Mouse (Mus musculus) neural tube, embryonic 15.5 days (tissue): ENCODE measurements around the gene Rxrg. TPM values are rescaled to one million over a fixed set of nuclear protein-coding genes. Genes with fewer than 3 reads are reported as not detected.

Source experiments
- ATAC-seq: fragments of 200-750 bp; cut with Nextera tagmentation; 2 replicates; pipeline ENCODE4 v1.8.0; 2017; ENCODE audit warnings: mild to moderate bottlenecking, moderate TSS enrichment, moderate library complexity; ENCODE audit not compliant: low FRiP score
- H3K27ac ChIP-seq: fragments of 300-500 bp; sonication (generic); replicated peaks from 2 replicates; pipeline ENCODE4 v1.5.1; 2015; ENCODE audit warnings: mild to moderate bottlenecking, inconsistent platforms
- H3K27me3 ChIP-seq: fragments of 300-500 bp; sonication (generic); replicated peaks from 2 replicates; pipeline ENCODE4 v1.6.1; 2015; ENCODE audit warnings: inconsistent platforms
- H3K36me3 ChIP-seq: fragments of 300-500 bp; sonication (generic); 2 replicates; pipeline ENCODE4 v1.6.1; 2015; ENCODE audit warnings: inconsistent platforms
- H3K4me1 ChIP-seq: fragments of 300-500 bp; sonication (generic); 2 replicates; pipeline ENCODE4 v1.6.1; 2015; ENCODE audit warnings: inconsistent platforms
- H3K4me2 ChIP-seq: fragments of 300-500 bp; sonication (generic); 2 replicates; pipeline ENCODE4 v1.6.1; 2015; ENCODE audit warnings: inconsistent platforms, mild to moderate bottlenecking, moderate library complexity
- H3K4me3 ChIP-seq: fragments of 300-500 bp; sonication (generic); replicated peaks from 2 replicates; pipeline ENCODE4 v1.5.1; 2015; ENCODE audit warnings: mild to moderate bottlenecking, inconsistent platforms
- H3K9ac ChIP-seq: fragments of 300-500 bp; sonication (generic); replicated peaks from 2 replicates; pipeline ENCODE4 v1.6.1; 2015; ENCODE audit warnings: mild to moderate bottlenecking, inconsistent platforms
- H3K9me3 ChIP-seq: fragments of 300-500 bp; sonication (generic); replicated peaks from 2 replicates; pipeline ENCODE4 v1.6.1; 2016; ENCODE audit warnings: inconsistent platforms
- WGBS: fragments of 180-500 bp; shearing (Covaris S2); methylation state at CpG from one replicate; pipeline ENCODE4 v1.1.7; 2015; ENCODE audit warnings: mixed read lengths; 5-methylcytosine and 5-hydroxymethylcytosine counted together
- polyA plus RNA-seq: library from polyadenylated mRNA; unstranded; fragments of >200 nt; fragmentation: Nextera tagmentation; extraction: Ambion mirVana; gene quantifications from 2 replicates; pipeline ENCODE4 v1.2.1, GENCODE M21; 2015

The Rxrg gene
- polyA plus RNA-seq, 1 experiment from 2014 or later = 20.8 TPM

- no peak for ATAC-seq
- Histone ChIP-seq H3K36me3 (no peaks in the 10 kb centered on the region), H3K4me3 (no peak overlapping the region), H3K4me1 (peaks cover 3% of the 10 kb centered on the region; the same call in 1 of the 2 replicates), H3K9me3 (no peaks in the 10 kb centered on the region), H3K9ac (no peak overlapping the region), H3K27ac (no peak overlapping the region), H3K4me2 (no peak overlapping the region), H3K27me3 (no peaks in the 10 kb centered on the region)
- 80% methylated on average over 11 of the region's 11 CpGs for WGBS
These were observed 51.0 kb downstream of the Rxrg start for GRCm38 (mm10) chr1:167649122-167649633.

GRCm38 (mm10) chr1:167652336-167652735 lies 54.2 kb downstream of the Rxrg start:
- WGBS = 73% methylated on average over 2 of the region's 2 CpGs
- no peak for ATAC-seq

DNA sequence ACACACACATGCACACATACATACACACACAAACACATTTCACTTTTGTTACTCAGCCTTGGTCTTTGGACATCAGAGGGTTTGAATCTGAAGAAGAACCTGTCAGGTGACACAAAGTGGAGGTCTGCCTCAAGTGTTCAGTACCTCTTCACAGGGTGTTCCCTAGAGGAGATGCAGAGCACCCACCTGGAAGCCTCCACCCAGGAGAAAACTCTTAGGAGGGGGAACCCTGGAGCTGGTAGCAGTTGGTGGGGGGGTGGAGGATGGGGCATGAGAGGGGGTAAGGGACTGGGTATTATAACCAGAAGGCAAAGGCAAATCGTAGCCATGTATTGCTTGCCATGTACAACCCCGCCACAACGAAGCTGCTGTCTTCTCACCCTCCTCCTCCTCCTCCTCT lies 60.9 kb downstream of the Rxrg start:
- 90% methylated on average over 3 of the region's 3 CpGs for WGBS
- Histone ChIP-seq H3K4me2 (no peak overlapping the region), H3K27ac (no peak overlapping the region), H3K9ac (no peak overlapping the region), H3K9me3 (no peaks in the 10 kb centered on the region), H3K36me3 (no peaks in the 10 kb centered on the region), H3K4me1 (peaks cover 15% of the 10 kb centered on the region), H3K27me3 (peaks cover 43% of the 10 kb centered on the region), H3K4me3 (no peak overlapping the region)
- no peak for ATAC-seq

More at GRCm38 (mm10) chr1:167652336-167652735, 54.2 kb downstream of the Rxrg start:
- no peaks in the 10 kb centered on the region for H3K36me3 ChIP-seq
- H3K9me3 ChIP-seq = no peaks in the 10 kb centered on the region
- no peaks in the 10 kb centered on the region for H3K27me3 ChIP-seq
- no peak overlapping the region for H3K4me2 ChIP-seq
- no peak overlapping the region for H3K4me3 ChIP-seq
- H3K27ac ChIP-seq = no peak overlapping the region
- H3K9ac ChIP-seq = no peak overlapping the region
- no peaks in the 10 kb centered on the region for H3K4me1 ChIP-seq

DNA sequence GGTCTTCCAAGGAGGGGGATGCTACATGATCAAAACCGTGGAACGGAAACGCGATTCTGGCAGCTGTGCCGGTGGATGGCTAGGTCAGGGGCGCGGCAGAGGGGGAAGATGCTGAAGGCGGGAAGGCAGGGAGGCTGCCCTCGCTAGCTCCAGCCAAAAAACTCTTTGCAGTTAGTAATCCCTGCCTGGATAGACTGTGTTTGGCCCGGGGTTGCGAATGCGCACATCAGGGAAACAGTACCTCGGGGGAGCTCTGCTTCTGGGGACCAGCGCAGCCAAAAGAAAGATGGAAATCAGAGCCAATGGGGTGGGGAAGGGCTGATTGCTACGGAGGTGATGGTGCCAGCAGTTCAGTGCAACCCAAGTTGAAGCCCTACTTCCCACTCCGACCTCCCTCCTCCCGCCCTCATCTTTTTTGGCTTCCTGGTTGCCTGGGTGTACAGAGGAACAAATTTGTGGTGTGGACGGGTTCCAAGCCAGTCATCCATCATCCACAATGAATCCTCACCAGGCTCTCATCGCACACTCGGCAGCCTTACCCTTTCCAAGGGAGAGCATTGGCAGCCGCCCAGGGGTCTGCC lies 62.4 kb downstream of the Rxrg start:
- Histone ChIP-seq H3K27ac (peak overlapping the region; percentile 1; the same call in 1 of the 2 replicates), H3K9me3 (no peaks in the 10 kb centered on the region), H3K4me3 (peak overlapping the region; percentile 34), H3K36me3 (no peaks in the 10 kb centered on the region), H3K27me3 (peaks cover 43% of the 10 kb centered on the region), H3K4me2 (peak overlapping the region; percentile 69), H3K9ac (no peak overlapping the region), H3K4me1 (peaks cover 15% of the 10 kb centered on the region)
- ATAC-seq = peak; percentile 89
- under 1% methylated on average over 21 of the region's 21 CpGs for WGBS

DNA sequence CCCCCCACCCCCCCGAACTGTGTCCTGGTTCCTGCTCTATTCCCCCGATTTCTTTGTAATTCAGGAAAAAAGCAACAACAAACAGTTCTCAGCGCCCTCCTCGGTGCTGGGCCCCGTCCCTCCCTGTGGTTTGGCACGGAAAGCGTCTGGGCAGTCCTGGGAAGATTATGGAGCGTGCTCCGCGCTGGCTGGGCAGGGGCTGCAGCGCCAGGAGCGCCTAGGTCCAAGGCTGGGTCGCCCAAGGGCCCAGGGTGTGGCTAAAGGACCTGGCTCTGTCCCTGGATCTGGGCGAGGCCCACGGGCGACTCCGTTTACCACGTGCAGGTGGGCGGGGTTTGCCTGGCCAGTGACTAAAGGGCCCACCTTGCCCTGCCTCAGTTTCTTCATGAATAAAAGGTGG lies 62.9 kb downstream of the Rxrg start:
- H3K4me1 ChIP-seq = peaks cover 15% of the 10 kb centered on the region
- under 1% methylated on average over 19 of the region's 19 CpGs for WGBS
- H3K27me3 ChIP-seq = peaks cover 43% of the 10 kb centered on the region
- H3K4me3 ChIP-seq = peak overlapping the region; percentile 34
- no peak overlapping the region; the same call in 1 of the 2 replicates for H3K9ac ChIP-seq
- no peak overlapping the region; the same call in 1 of the 2 replicates for H3K27ac ChIP-seq
- H3K9me3 ChIP-seq = no peaks in the 10 kb centered on the region
- H3K36me3 ChIP-seq = no peaks in the 10 kb centered on the region
- ATAC-seq = peak; percentile 84
- H3K4me2 ChIP-seq = peak overlapping the region; percentile 69

DNA sequence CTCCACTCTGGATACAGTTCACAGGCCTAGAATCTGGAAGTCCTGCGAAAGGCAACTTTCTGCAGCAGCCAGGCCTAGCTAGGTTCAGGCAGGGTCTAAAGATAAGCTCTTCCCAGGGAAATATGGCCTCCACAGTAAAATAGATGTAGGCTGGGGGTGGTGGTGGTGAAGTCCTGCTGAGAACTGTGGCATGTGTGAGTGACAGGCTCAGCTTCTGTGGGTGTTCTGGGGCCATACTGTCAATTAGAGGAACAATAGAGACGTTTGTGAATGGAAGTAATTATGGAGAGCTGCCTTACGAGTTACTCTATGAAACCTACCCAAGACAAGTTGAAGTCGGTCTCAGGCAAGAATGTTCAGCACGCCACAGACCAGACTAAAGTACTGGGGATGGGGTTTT lies 65.0 kb downstream of the Rxrg start:
- no peaks in the 10 kb centered on the region for H3K36me3 ChIP-seq
- no peaks in the 10 kb centered on the region for H3K9me3 ChIP-seq
- H3K4me2 ChIP-seq = no peak overlapping the region
- H3K27me3 ChIP-seq = peaks cover 45% of the 10 kb centered on the region
- no peak for ATAC-seq
- H3K9ac ChIP-seq = no peak overlapping the region
- no peak overlapping the region for H3K4me3 ChIP-seq
- 59% methylated on average over 5 of the region's 5 CpGs for WGBS
- peaks cover 15% of the 10 kb centered on the region for H3K4me1 ChIP-seq
- no peak overlapping the region for H3K27ac ChIP-seq

DNA sequence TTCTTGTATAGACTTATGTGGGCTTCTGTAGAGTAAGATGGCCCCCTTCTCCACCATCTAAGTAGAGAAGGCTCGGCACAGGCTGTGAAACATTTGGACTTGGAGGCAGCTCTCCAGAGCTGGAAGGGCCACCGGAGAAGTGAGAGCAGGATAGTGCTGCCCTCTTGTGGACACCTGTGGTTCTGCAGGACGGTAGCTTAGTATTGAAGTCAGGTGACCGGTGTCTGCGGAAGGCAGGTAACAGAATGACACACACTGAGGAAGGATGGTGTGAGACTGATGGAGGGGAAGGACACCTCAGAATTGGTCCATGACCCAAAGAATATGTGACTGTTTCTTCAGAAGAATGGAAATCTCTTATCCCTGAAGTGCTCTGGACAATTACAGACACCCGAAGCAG lies 71.6 kb downstream of the Rxrg start:
- H3K9me3 ChIP-seq = no peaks in the 10 kb centered on the region
- no peaks in the 10 kb centered on the region for H3K4me1 ChIP-seq
- no peak overlapping the region for H3K9ac ChIP-seq
- peaks cover 46% of the 10 kb centered on the region for H3K27me3 ChIP-seq
- WGBS = 31% methylated on average over 6 of the region's 6 CpGs
- no peak for ATAC-seq
- H3K27ac ChIP-seq = no peak overlapping the region
- no peak overlapping the region for H3K4me2 ChIP-seq
- no peak overlapping the region for H3K4me3 ChIP-seq
- H3K36me3 ChIP-seq = no peaks in the 10 kb centered on the region

DNA sequence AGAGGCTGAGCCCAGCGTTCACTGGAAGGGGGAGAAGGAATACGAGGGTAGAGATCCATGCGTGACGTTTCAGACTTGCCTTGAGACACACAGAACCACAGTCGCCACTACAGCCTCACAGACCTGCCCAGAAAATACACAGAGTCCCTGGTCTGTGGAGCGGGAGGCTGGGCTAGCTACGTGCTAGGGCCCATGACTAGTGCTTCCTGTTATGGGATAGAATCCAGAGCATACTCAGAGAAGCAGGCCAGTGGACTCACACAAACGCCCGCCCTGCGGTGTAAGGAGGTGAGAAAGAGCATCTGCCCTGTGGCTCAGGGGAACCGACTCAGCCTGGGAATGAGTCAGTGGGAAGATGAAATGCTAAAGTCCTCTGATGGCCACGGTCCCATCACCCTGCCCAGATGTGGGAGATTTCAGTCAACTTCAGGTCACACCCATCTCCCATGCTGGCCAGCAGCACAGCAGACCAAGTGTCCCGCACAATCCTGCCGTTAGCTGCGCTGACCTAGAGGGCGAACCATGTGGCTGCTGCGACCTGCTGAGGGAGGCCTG lies 74.3 kb downstream of the Rxrg start:
- H3K9ac ChIP-seq = no peak overlapping the region
- H3K27me3 ChIP-seq = peaks cover 49% of the 10 kb centered on the region
- H3K4me3 ChIP-seq = no peak overlapping the region
- no peaks in the 10 kb centered on the region for H3K9me3 ChIP-seq
- H3K4me2 ChIP-seq = no peak overlapping the region
- no peak for ATAC-seq
- H3K27ac ChIP-seq = no peak overlapping the region
- H3K36me3 ChIP-seq = no peaks in the 10 kb centered on the region
- H3K4me1 ChIP-seq = no peaks in the 10 kb centered on the region
- WGBS = 27% methylated on average over 17 of the region's 17 CpGs

- H3K4me2 ChIP-seq = no peak overlapping the region
- no peak for ATAC-seq
- H3K4me1 ChIP-seq = no peaks in the 10 kb centered on the region
- no peak overlapping the region for H3K9ac ChIP-seq
- H3K27ac ChIP-seq = no peak overlapping the region
- no peak overlapping the region for H3K4me3 ChIP-seq
- WGBS = 92% methylated on average over 6 of the region's 6 CpGs
- no peaks in the 10 kb centered on the region for H3K36me3 ChIP-seq
- H3K9me3 ChIP-seq = no peaks in the 10 kb centered on the region
- peaks cover 9% of the 10 kb centered on the region; the same call in 1 of the 2 replicates for H3K27me3 ChIP-seq
These were observed 80.9 kb downstream of the Rxrg start for GRCm38 (mm10) chr1:167679061-167679460.

DNA sequence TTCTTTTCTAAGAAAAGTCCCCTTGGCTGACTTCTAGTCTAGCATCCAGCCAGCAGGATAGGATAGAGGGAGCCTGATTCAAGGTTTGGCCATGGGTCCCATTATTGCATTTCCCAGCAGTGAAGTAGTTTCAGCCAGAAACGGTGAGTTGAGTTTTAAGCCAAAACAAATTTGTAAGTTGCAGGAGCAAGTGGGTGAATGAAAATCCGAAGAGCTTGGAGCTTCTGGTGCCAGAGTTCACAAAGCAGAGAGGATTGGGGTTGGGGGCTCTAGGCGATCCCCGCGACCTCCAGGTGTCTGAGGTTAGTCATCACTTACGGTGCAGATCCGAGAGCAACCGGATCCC lies 89.8 kb downstream of the Rxrg start:
- Histone ChIP-seq H3K9me3 (no peaks in the 10 kb centered on the region), H3K4me1 (peaks cover 24% of the 10 kb centered on the region), H3K27ac (no peak overlapping the region), H3K36me3 (no peaks in the 10 kb centered on the region), H3K9ac (no peak overlapping the region), H3K4me2 (peak overlapping the region; percentile 75), H3K4me3 (peak overlapping the region; percentile 39), H3K27me3 (peaks cover 67% of the 10 kb centered on the region)
- under 1% methylated on average over 8 of the region's 8 CpGs for WGBS
- no peak for ATAC-seq

DNA sequence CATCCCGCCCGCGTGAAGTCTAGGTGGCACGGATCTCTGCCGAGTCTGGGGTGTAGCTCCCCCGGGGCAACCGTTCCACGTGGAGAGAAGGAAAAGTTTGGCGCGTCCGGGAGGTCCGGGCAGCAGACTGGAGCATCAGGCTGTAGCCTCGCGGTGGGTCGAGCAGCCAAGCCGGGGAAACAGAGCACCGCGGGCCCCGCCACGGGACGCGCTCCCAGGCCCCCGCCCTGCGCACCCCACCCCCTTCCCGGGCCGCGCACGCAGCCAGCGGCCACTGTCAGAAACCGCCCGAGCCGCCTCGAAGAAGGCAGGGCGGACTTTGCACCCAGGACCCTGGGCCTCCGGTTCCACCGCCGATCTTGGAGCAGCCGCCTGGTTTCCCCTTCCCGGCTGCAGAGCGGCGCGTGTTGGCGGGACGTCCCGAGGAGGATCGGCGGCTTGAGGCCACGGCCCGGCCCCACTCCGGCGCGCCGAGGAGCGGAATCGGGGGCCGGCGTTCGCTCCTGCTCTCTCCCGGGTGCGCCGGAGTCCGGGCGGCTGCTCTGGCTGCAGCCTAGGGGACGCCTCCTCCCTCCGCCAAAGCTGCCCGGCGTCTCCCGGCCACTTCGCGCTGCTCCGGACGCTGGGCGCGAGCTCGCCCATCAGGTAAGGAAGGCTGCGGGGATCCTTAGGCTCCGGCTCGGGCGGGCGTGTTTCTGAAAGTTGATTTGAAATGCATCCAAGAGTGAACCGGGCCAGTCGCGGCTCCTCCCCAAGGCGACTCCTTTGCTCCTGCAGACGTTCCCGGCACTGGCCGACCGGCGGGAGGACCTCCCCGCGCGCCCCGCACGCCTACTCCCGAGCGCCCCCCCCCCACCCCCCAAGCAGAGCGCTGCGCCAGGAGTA lies 90.4 kb downstream of the Rxrg start:
- Histone ChIP-seq H3K9me3 (no peaks in the 10 kb centered on the region), H3K27me3 (peaks cover 72% of the 10 kb centered on the region), H3K4me3 (peak overlapping the region; percentile 39), H3K4me2 (peak overlapping the region; percentile 75), H3K9ac (peak overlapping the region; percentile 36), H3K27ac (no peak overlapping the region), H3K4me1 (peaks cover 24% of the 10 kb centered on the region), H3K36me3 (no peaks in the 10 kb centered on the region)
- under 1% methylated on average over 98 of the region's 98 CpGs for WGBS
- peak; percentile 46 for ATAC-seq

GRCm38 (mm10) chr1:167689232-167689261 lies 90.9 kb downstream of the Rxrg start, which contains the start of gene Lmx1a:
Lmx1a (plus strand) TSS chr1:167689237.
- no peaks in the 10 kb centered on the region for H3K36me3 ChIP-seq
- H3K4me1 ChIP-seq = peaks cover 24% of the 10 kb centered on the region
- peak within 1 kb of the TSS; percentile 39 for H3K4me3 ChIP-seq
- no peak for ATAC-seq
- H3K4me2 ChIP-seq = peak within 1 kb of the TSS; percentile 75
- H3K9ac ChIP-seq = peak within 1 kb of the TSS; percentile 36
- H3K9me3 ChIP-seq = no peaks in the 10 kb centered on the region
- WGBS = 0% methylated on average over 3 of the region's 3 CpGs
- H3K27me3 ChIP-seq = peaks cover 76% of the 10 kb centered on the region
- no peak within 1 kb of the TSS for H3K27ac ChIP-seq
